Mouse (Mus musculus) bone marrow, adult 2 months (tissue): ENCODE results near the gene Rnf220.

Experiments used
- CTCF ChIP-seq: fragments of 200-500 bp; IDR thresholded peaks from 2 replicates; pipeline ENCODE4 v1.5.1; 2011; ENCODE audit warnings: low read length, control low read depth; ENCODE audit not compliant: control insufficient read depth, insufficient read depth
- POLR2A ChIP-seq: fragments of 200-500 bp; IDR thresholded peaks from 2 replicates; pipeline ENCODE4 v1.6.1; 2011; ENCODE audit warnings: low read depth, mild to moderate bottlenecking, control low read depth, low read length, borderline replicate concordance; ENCODE audit not compliant: control insufficient read depth

DNA sequence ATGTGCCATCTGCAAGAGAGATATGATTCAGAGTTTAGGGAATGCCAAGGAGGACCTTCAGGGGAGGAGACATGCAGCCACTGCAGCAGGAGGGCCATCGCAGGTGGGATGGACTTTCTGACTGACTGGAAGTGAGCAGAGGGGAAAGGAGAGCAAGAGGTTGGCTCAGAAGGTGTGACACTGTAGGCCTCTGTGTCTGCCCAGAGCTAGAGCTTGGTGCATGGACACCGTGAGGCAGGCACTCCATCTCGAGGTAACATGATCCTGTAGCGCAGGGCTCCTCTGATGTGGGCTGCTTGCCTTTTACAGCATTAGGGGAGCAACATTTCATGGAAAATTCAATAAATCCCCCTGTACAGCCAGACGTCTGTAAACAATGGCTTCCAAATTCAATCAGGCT is 126.5 kb downstream of the Rnf220 start:
- TF ChIP-seq CTCF (no peak), POLR2A (no peak)
